In the genomic region with DNA sequence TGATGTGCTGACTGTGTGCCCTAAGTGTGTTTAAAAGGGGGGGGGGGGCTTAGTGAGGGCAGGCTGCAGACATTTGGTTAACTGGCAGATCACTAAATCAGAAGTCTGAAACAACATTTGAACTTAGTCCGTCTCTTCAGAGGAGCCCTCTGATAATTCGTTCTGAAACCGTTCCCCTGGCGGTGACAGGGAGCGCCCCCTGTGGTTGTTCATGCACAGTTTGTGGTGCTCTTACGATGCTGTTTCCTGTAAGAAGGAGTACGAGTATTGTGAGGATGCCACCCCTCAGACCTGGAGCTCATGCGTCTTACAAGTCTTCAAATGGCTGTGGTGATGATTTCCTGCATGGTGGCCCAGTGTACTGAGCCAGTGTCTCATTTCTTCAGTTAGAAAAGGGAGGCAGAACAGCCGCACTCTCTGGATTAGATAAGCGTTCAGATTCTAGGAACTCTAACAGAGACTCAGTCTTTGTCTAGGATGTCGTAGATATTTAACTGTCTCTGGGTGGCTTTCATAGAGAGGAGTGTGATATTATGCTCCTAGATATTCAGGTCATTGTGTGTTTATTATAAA, we compare ENCODE assay signal across 23 mouse cellular contexts. TPM values are rescaled to one million over a fixed set of nuclear protein-coding genes. Genes with fewer than 3 reads are reported as not detected.
DNase-seq lines count a peak whose midpoint lies in the region; ATAC-seq lines count a peak whose summit lies in the region.
"Had no signal": no experiment of that assay in that cellular context is flagged by ENCODE, and none has a peak within 500 bp of the region (broad histone marks: within the 10 kb centered on the region; RNA-seq: fewer than 3 reads in every experiment).

No protein-coding gene starts in this region.

- ATAC-seq in heart, embryonic 13.5 days (ENCODE audit: extremely low read depth, insufficient number of reproducible peaks, low FRiP score, low TSS enrichment): no peak
- ATAC-seq in liver, embryonic 12.5 days: peak; percentile 81
- peak; percentile 53; the same call in 1 of the 2 replicates for ATAC-seq in megakaryocyte-erythroid progenitor cell, adult 5-6 weeks (replicated peaks; ENCODE audit: low FRiP score, low TSS enrichment, poor library complexity, severe bottlenecking)
- ATAC-seq: forebrain, embryonic 14.5 days; intestine, embryonic 16.5 days had no signal

- 0 out of 2 replicates have a peak, but pooled peaks cover 3% of the 10 kb centered on the region for H3K4me1 ChIP-seq in heart, embryonic 13.5 days
- peaks cover 66% of the 10 kb centered on the region for H3K4me1 ChIP-seq in liver, embryonic 12.5 days
- H3K4me1 ChIP-seq: hindbrain, embryonic 13.5 days; neural tube, embryonic 12.5 days had no signal

- intact Hi-C loops in heart, postnatal 14 days (cut with DNase I): loop anchor here (5.0 kb wide), 1 partner anchor 121 kb away; a partner anchor contains a TSS

- H3K27ac ChIP-seq in heart, embryonic 13.5 days (replicated peaks): no peak overlapping the region
- H3K27ac ChIP-seq in liver, embryonic 12.5 days: peak overlapping the region; percentile 90
- H3K27ac ChIP-seq: hindbrain, embryonic 13.5 days; limb, embryonic 12.5 days; neural tube, embryonic 12.5 days had no signal

- no peak overlapping the region for H3K9ac ChIP-seq in heart, embryonic 13.5 days
- peak overlapping the region; percentile 51 for H3K9ac ChIP-seq in liver, embryonic 12.5 days
- H3K9ac ChIP-seq: hindbrain, embryonic 13.5 days; limb, embryonic 12.5 days; lung, embryonic 14.5 days; neural tube, embryonic 12.5 days had no signal

- peaks cover 45% of the 10 kb centered on the region for H3K36me3 ChIP-seq in heart, embryonic 13.5 days
- H3K36me3 ChIP-seq in liver, embryonic 12.5 days: peaks cover 58% of the 10 kb centered on the region

- H3K27me3 ChIP-seq in heart, embryonic 13.5 days (replicated peaks): no peaks in the 10 kb centered on the region
- no peaks in the 10 kb centered on the region for H3K27me3 ChIP-seq in liver, embryonic 12.5 days (replicated peaks)
- H3K27me3 ChIP-seq: hindbrain, embryonic 13.5 days; limb, embryonic 12.5 days; neural tube, embryonic 12.5 days had no signal

- no peak for DNase-seq in heart, postnatal 14 days
- DNase-seq in R1 (ENCODE audit: low read depth, low spot score): peak; percentile 41
- no peak for DNase-seq in cerebellum, adult 8-10 months
- DNase-seq in urinary bladder, postnatal 10 days (ENCODE audit: low spot score): no peak
- DNase-seq in frontal cortex, postnatal 25 days (ENCODE audit: low spot score in 2 of 2): no peak
- DNase-seq: adrenal gland, postnatal 14 days; cerebellum, adult 18-20 months; cerebellum, postnatal 36 days; gastrocnemius, postnatal 25 days; heart, postnatal 10 days; lung, embryonic 14.5 days; lung, postnatal 36 days; right cerebral cortex, postnatal 4 days; thymus, postnatal 14 days had no signal

- H3K4me2 ChIP-seq in heart, embryonic 13.5 days: peak overlapping the region; percentile 13; the same call in 1 of the 2 replicates
- H3K4me2 ChIP-seq in liver, embryonic 12.5 days: peak overlapping the region; percentile 54
- H3K4me2 ChIP-seq: hindbrain, embryonic 13.5 days; limb, embryonic 12.5 days; lung, embryonic 14.5 days; midbrain, embryonic 11.5 days; neural tube, embryonic 12.5 days had no signal

- WGBS in heart, embryonic 13.5 days: 77% methylated on average over 11 of the region's 11 CpGs
- 46% methylated on average over 11 of the region's 11 CpGs for WGBS in liver, embryonic 12.5 days (ENCODE audit: insufficient replicate concordance)

- H3K4me3 ChIP-seq in heart, embryonic 13.5 days: no peak overlapping the region
- peak overlapping the region; percentile 6; the same call in 1 of the 2 replicates for H3K4me3 ChIP-seq in liver, embryonic 12.5 days
- H3K4me3 ChIP-seq: hindbrain, embryonic 13.5 days; limb, embryonic 12.5 days; neural tube, embryonic 12.5 days had no signal

- no peaks in the 10 kb centered on the region for H3K9me3 ChIP-seq in heart, embryonic 13.5 days
- no peaks in the 10 kb centered on the region for H3K9me3 ChIP-seq in liver, embryonic 12.5 days (replicated peaks)
- H3K9me3 ChIP-seq: hindbrain, embryonic 13.5 days; limb, embryonic 12.5 days; neural tube, embryonic 12.5 days had no signal

RNA-seq across cellular contexts. Expression of a gene that starts 38.1 kb away (rescaled TPM):
- polyA plus RNA-seq in heart, embryonic 13.5 days (2015; fragmentation: Nextera tagmentation; extraction: Ambion mirVana): 4.0 and 4.7 TPM in 2 replicates
- 10 to 100 TPM; 37.8 to 38.0 TPM for total RNA-seq in heart, postnatal 14 days (2021)
- 9.7 and 11.7 TPM in 2 replicates for polyA plus RNA-seq in liver, embryonic 12.5 days (2016; fragmentation: Nextera tagmentation; extraction: Ambion mirVana)
- total RNA-seq in megakaryocyte-erythroid progenitor cell, adult 5-6 weeks (2014; fragmentation: Nextera tagmentation): 34.5 and 39.3 TPM in 2 replicates
- total RNA-seq in megakaryocyte-erythroid progenitor cell, adult 5-6 weeks (2017): 20.8 and 33.5 TPM in 2 replicates

RNA-seq across cellular contexts. Expression of a gene that starts 46.2 kb away (rescaled TPM):
- polyA plus RNA-seq in heart, embryonic 13.5 days (2015; fragmentation: Nextera tagmentation; extraction: Ambion mirVana): 0.27 and 0.34 TPM in 2 replicates
- not detected for total RNA-seq in heart, postnatal 14 days (2021)
- 6.4 and 6.5 TPM in 2 replicates for polyA plus RNA-seq in liver, embryonic 12.5 days (2016; fragmentation: Nextera tagmentation; extraction: Ambion mirVana)
- not detected in 2 replicates for total RNA-seq in megakaryocyte-erythroid progenitor cell, adult 5-6 weeks (2014; fragmentation: Nextera tagmentation)
- not detected in 2 replicates for total RNA-seq in megakaryocyte-erythroid progenitor cell, adult 5-6 weeks (2017)
- total RNA-seq: adrenal gland, postnatal 14 days; heart, postnatal 10 days had no signal
- polyA plus RNA-seq: midbrain, embryonic 11.5 days had no signal
